Comparison of ENCODE assay signal across 12 mouse cellular contexts in genomic region chr1:168117367-168117766, GRCm38 (mm10).
"Had no signal": no experiment of that assay in that cellular context is flagged by ENCODE, and none has a peak within 500 bp of the region (broad histone marks: within the 10 kb centered on the region; RNA-seq: fewer than 3 reads in every experiment).

No protein-coding gene starts in this region.

- H3K4me3 ChIP-seq: kidney, embryonic 15.5 days; limb, embryonic 15.5 days; liver, embryonic 12.5 days; midbrain, embryonic 12.5 days; myocyte; neural tube, embryonic 15.5 days had no signal

- H3K27ac ChIP-seq: kidney, embryonic 15.5 days; limb, embryonic 15.5 days; liver, embryonic 12.5 days; midbrain, embryonic 12.5 days; neural tube, embryonic 15.5 days had no signal

- ATAC-seq: liver, embryonic 12.5 days had no signal

- DNase-seq: kidney, adult 2 months; kidney, postnatal 14 days; layer of hippocampus, adult 9-11 months; right cerebral cortex, adult 18-20 months; right cerebral cortex, postnatal 25 days; thymus, postnatal 4 days had no signal

- H3K4me1 ChIP-seq: kidney, embryonic 15.5 days; limb, embryonic 15.5 days; liver, embryonic 12.5 days; midbrain, embryonic 12.5 days; neural tube, embryonic 15.5 days had no signal
